Mouse (Mus musculus): ENCODE measurements around the gene G0s2.

G0s2 gene

GRCm38 (mm10) chr1:193272916-193273601 is at the start of gene G0s2:
G0s2 (minus strand) TSS chr1:193273217.
- peak; percentile 57 for DNase-seq (ENCODE audit: low read depth, low spot score)

- no peak for DNase-seq (ENCODE audit: low read depth, low spot score)
Measured at GRCm38 (mm10) chr1:193320398-193320797, 47.4 kb upstream of the G0s2 start.

- DNase-seq (ENCODE audit: low read depth, low spot score) = no peak
Measured at GRCm38 (mm10) chr1:193319721-193320120, 46.7 kb upstream of the G0s2 start.

- DNase-seq (ENCODE audit: low read depth, low spot score) = no peak
Measured at GRCm38 (mm10) chr1:193317159-193317559, 44.1 kb upstream of the G0s2 start.

DNA sequence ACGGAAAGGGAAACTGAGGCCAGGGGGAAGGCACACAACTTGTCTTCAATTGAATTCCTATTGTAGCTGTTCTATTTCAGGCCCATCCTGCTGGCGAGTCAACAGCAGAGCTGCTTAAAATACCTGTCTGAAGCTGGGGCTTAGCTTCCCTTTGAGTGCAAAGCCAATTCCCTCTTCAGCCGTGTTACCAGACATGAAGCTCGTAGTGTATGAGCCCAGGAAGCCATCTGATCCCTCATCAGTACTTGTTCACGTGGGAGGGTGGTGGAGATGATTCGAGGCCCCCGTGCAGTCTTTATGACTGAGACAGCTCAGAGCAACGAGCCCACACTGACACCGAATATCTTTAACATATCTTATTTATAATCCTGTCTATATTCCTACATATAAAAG is 43.3 kb upstream of the G0s2 start:
- DNase-seq (ENCODE audit: low read depth, low spot score) = no peak

- DNase-seq (ENCODE audit: low read depth, low spot score) = peak; percentile 73
Measured at GRCm38 (mm10) chr1:193315705-193316357, 42.8 kb upstream of the G0s2 start.

- DNase-seq (ENCODE audit: low read depth, low spot score) = no peak
Measured at GRCm38 (mm10) chr1:193311596-193311995, 38.6 kb upstream of the G0s2 start.

GRCm38 (mm10) chr1:193310519-193311085 is 37.6 kb upstream of the G0s2 start:
- no peak for DNase-seq (ENCODE audit: low read depth, low spot score)

GRCm38 (mm10) chr1:193309785-193310518 is 36.9 kb upstream of the G0s2 start:
- DNase-seq (ENCODE audit: low read depth, low spot score) = no peak

GRCm38 (mm10) chr1:193306832-193307231 is 33.8 kb upstream of the G0s2 start:
- DNase-seq (ENCODE audit: low read depth, low spot score) = no peak

GRCm38 (mm10) chr1:193305386-193305785 is 32.4 kb upstream of the G0s2 start:
- no peak for DNase-seq (ENCODE audit: low read depth, low spot score)

- no peak for DNase-seq (ENCODE audit: low read depth, low spot score)
Measured at GRCm38 (mm10) chr1:193303096-193303495, 30.1 kb upstream of the G0s2 start.

GRCm38 (mm10) chr1:193302093-193302405 is 29.0 kb upstream of the G0s2 start:
- no peak for DNase-seq (ENCODE audit: low read depth, low spot score)

DNA sequence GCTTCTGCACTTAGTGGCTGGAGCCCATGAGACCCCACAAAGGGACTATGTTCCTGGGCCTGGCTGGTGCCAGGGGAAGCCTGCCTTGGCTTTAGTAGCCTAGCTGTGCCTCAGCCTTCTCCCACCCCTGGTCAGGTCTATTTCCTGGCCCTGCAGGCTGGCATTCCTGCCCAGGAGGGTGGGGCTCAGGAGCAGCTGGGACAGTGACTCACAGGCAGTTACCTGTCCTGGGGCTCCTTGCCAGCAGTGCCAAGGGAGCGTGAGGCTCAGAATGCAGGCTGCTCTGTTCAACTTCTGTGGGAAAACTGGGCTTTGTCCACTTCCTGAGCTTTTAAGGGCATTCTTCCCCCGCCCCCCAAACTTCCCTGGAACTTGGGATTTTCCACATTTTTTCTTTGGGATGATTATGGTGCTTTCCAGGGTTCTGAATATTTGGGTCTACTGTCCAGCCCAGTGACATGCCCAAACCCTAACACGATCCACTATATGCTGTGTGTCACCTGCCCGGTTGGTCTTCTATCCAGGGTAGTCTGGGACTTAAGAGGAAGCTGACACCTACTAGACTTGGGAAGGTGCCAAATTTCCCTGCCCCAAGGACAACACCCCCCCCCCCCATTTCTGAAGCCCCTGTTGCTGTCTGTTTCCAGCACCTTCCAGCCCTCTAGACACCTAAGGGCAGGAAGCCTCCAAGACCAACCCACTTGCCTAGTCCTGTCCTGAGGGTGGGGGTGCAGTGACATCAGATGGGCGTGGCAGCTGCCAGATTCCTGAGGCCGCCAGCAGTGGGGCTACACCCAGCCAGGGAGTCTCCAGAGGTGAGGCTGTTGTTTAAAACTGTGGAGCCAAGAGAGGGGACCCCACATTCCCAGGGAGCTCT is 28.4 kb upstream of the G0s2 start:
- DNase-seq (ENCODE audit: low read depth, low spot score) = no peak

DNA sequence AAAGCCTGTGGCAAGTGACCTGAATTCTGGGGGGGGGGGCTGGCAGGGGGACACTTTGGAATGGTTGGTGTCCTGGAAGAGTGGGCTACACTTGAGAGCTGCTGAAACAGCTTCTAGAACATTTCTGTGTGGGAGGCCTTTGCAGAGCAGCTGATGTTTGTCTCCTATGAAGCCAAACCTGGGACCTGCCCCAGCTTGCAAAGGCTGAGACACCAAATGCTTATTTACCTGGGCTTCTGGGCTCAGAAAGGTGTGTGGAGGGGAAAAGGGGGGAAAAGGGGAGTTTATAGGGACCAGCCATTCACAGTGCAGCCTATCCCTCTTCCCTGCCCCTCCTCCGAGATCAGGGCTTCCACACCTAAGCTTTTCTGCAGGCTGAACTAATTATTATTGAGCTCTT is 27.0 kb upstream of the G0s2 start:
- no peak for DNase-seq (ENCODE audit: low read depth, low spot score)

DNA sequence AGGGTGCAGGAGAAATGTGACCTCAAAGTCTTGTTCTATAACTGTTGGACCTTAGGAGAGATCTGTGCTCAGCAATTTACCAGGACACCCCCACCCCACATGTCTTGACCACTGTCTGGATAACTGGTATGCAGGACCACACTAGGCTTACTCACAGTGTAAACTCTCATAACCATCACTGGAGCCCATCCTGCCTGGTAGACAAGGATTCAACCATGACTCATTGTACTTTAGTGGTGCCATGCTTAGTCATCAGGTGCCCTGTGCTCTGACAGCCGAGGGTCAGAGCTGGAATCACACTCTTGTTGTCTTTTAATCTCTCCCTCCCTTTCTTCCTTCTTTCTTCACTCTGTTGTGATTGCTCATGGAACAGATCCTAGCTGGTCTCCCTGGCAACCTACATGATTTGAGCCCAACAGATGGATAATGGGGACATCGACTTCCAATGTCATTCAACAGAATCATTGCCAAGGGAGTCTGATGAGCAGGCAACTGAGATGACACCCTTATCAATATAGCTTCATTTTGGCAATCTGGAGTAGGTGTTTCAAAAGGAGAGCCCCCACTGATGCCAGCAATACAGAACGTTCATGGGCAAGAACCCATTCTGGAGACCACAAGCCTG is 25.2 kb upstream of the G0s2 start:
- no peak for DNase-seq (ENCODE audit: low read depth, low spot score)

DNA sequence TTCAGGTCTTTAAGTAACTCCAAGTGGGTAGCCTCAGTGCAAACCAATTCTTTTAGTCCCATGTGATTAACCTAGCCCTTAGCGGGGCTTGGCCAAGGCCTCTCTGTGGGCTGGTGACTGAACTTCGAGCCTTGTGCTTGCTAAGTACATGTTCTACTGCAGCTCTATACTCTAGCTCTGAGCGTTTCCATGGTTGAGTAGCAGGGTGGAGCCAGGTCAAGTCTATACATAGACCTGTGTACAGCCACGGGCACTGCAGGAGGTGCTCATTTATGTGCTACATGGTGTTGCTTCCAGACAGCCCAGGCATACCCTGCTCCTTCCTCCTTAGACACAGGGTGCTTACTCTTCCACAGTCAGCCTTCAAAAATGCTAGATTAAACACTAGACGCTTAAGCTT is 22.9 kb upstream of the G0s2 start:
- no peak for DNase-seq (ENCODE audit: low read depth, low spot score)

- no peak for DNase-seq (ENCODE audit: low read depth, low spot score)
Measured at GRCm38 (mm10) chr1:193293926-193294325, 20.9 kb upstream of the G0s2 start.

DNA sequence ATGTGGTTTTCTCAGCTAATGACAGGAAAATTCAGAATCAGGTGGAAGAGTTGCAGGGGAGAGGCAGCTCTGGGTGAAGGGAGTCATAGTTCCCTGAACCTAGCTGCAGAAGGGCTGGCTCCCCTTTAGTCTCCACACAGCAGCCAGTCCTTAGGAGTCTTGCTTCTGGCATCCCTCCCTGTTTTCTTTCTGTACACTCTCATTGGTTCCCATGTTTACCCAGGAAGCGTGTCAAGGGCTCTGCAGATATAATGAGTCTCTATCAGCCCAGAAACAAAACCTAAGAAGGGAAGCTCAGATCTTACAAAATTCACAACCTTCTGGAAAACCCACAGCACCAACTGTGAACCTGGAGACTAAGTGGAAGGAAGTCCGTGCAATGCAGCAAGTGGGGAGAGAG is 20.0 kb upstream of the G0s2 start:
- DNase-seq (ENCODE audit: low read depth, low spot score) = no peak

- DNase-seq (ENCODE audit: low read depth, low spot score) = no peak
Measured at GRCm38 (mm10) chr1:193290686-193291085, 17.7 kb upstream of the G0s2 start.

GRCm38 (mm10) chr1:193289914-193290313 is 16.9 kb upstream of the G0s2 start:
- no peak for DNase-seq (ENCODE audit: low read depth, low spot score)
